ENCODE assay signal across 8 mouse cellular contexts in genomic region chr10:11281498-11282305, GRCm38 (mm10). TPM values are rescaled to one million over a fixed set of nuclear protein-coding genes. Genes with fewer than 3 reads are reported as not detected.
DNase-seq lines count a peak whose midpoint lies in the region; ATAC-seq lines count a peak whose summit lies in the region.

No protein-coding gene starts in this region.

- peak overlapping the region; percentile 95 for H3K4me3 ChIP-seq in brown adipose tissue, adult 24 weeks (ENCODE audit: insufficient read depth, low read depth, low read length)
- H3K4me3 ChIP-seq in forebrain, embryonic 12.5 days (replicated peaks) = peak overlapping the region; percentile 95
- H3K4me3 ChIP-seq in hindbrain, embryonic 16.5 days (ENCODE audit: low read length) = peak overlapping the region; percentile 97
- H3K4me3 ChIP-seq in limb, embryonic 15.5 days = peak overlapping the region; percentile 92

- H3K27me3 ChIP-seq in forebrain, embryonic 12.5 days = no peaks in the 10 kb centered on the region
- H3K27me3 ChIP-seq in hindbrain, embryonic 16.5 days (replicated peaks; ENCODE audit: control insufficient read depth, insufficient read depth, low read length) = no peaks in the 10 kb centered on the region
- no peaks in the 10 kb centered on the region for H3K27me3 ChIP-seq in limb, embryonic 15.5 days

- no peaks in the 10 kb centered on the region for H3K36me3 ChIP-seq in forebrain, embryonic 12.5 days (replicated peaks)
- H3K36me3 ChIP-seq in hindbrain, embryonic 16.5 days (ENCODE audit: control insufficient read depth, insufficient read depth, low read length) = no peaks in the 10 kb centered on the region
- H3K36me3 ChIP-seq in limb, embryonic 15.5 days = no peaks in the 10 kb centered on the region

- peaks cover 4% of the 10 kb centered on the region for H3K4me1 ChIP-seq in brown adipose tissue, adult 24 weeks (ENCODE audit: control insufficient read depth, insufficient read depth, insufficient read length, low read length)
- H3K4me1 ChIP-seq in forebrain, embryonic 12.5 days = peaks cover 7% of the 10 kb centered on the region; the same call in 1 of the 2 replicates
- peaks cover 6% of the 10 kb centered on the region; the same call in 1 of the 2 replicates for H3K4me1 ChIP-seq in hindbrain, embryonic 16.5 days (ENCODE audit: control insufficient read depth, insufficient read depth, low read depth, low read length)
- peaks cover 3% of the 10 kb centered on the region; the same call in 1 of the 2 replicates for H3K4me1 ChIP-seq in limb, embryonic 15.5 days

- ATAC-seq in frontal cortex, adult (ENCODE audit: low TSS enrichment) = peak; percentile 11; the same call in 1 of the 2 replicates
- ATAC-seq in forebrain, embryonic 12.5 days (ENCODE audit: low FRiP score) = peak; percentile 45
- peak; percentile 10 for ATAC-seq in hindbrain, embryonic 16.5 days
- peak; percentile 47 for ATAC-seq in limb, embryonic 15.5 days (ENCODE audit: insufficient number of reproducible peaks, low FRiP score, low TSS enrichment, low read depth)
- peak; percentile 9; the same call in 1 of the 2 replicates for ATAC-seq in monocyte, adult 5-6 weeks (replicated peaks; ENCODE audit: insufficient number of reproducible peaks, low FRiP score, low TSS enrichment, poor library complexity, severe bottlenecking)

- no peak for DNase-seq in frontal cortex, postnatal 14 days (ENCODE audit: low spot score in 2 of 2)
- peak; percentile 65 for DNase-seq in testis, postnatal 14 days (ENCODE audit: low spot score)

- H3K9me3 ChIP-seq in forebrain, embryonic 12.5 days = no peaks in the 10 kb centered on the region
- no peaks in the 10 kb centered on the region for H3K9me3 ChIP-seq in hindbrain, embryonic 16.5 days (ENCODE audit: control insufficient read depth, low read length)
- H3K9me3 ChIP-seq in limb, embryonic 15.5 days = no peaks in the 10 kb centered on the region

- peak overlapping the region; percentile 79 for H3K4me2 ChIP-seq in forebrain, embryonic 12.5 days
- H3K4me2 ChIP-seq in hindbrain, embryonic 16.5 days (ENCODE audit: low read length) = peak overlapping the region; percentile 69
- H3K4me2 ChIP-seq in limb, embryonic 15.5 days = peak overlapping the region; percentile 39

- H3K9ac ChIP-seq in forebrain, embryonic 12.5 days = peak overlapping the region; percentile 94
- peak overlapping the region; percentile 93 for H3K9ac ChIP-seq in hindbrain, embryonic 16.5 days (ENCODE audit: low read depth, low read length)
- H3K9ac ChIP-seq in limb, embryonic 15.5 days = peak overlapping the region; percentile 86

- peak overlapping the region; percentile 73 for H3K27ac ChIP-seq in brown adipose tissue, adult 24 weeks (replicated peaks; ENCODE audit: low read depth, low read length)
- peak overlapping the region; percentile 97 for H3K27ac ChIP-seq in forebrain, embryonic 12.5 days
- peak overlapping the region; percentile 98 for H3K27ac ChIP-seq in hindbrain, embryonic 16.5 days (ENCODE audit: low read depth, low read length)
- peak overlapping the region; percentile 97 for H3K27ac ChIP-seq in limb, embryonic 15.5 days

- WGBS in forebrain, embryonic 12.5 days = under 1% methylated on average over 38 of the region's 68 CpGs
- WGBS in hindbrain, embryonic 16.5 days = under 1% methylated on average over 32 of the region's 68 CpGs
- WGBS in limb, embryonic 15.5 days = under 1% methylated on average over 44 of the region's 68 CpGs

RNA-seq across cellular contexts. Expression of gene Fbxo30, which starts 0.6 kb away (rescaled TPM):
- 7.7 and 7.9 TPM in 2 replicates for polyA plus RNA-seq in brown adipose tissue, adult 24 weeks (2012; ENCODE audit: insufficient read depth, insufficient read length, missing spikeins)
- polyA plus RNA-seq in forebrain, embryonic 12.5 days (2016; fragmentation: Nextera tagmentation; extraction: Ambion mirVana) = 43.7 and 46.6 TPM in 2 replicates
- 17.7 and 19.6 TPM in 2 replicates for polyA plus RNA-seq in hindbrain, embryonic 16.5 days (2015; fragmentation: Nextera tagmentation; extraction: Ambion mirVana)
- polyA plus RNA-seq in limb, embryonic 15.5 days (2015; fragmentation: Nextera tagmentation; extraction: Ambion mirVana) = 31.4 and 32.1 TPM in 2 replicates
- 14.6 to 18.6 TPM (median 15.5 TPM) in 3 replicates for total RNA-seq in monocyte, adult 5-6 weeks (2017)
